Mouse (Mus musculus): Measurements from ENCODE around the gene Bag2. TPM values are rescaled to one million over a fixed set of nuclear protein-coding genes. Genes with fewer than 3 reads are reported as not detected.

The Bag2 gene
- total RNA-seq, 2 experiments from 2014 or later: 10.1 to 15.1 TPM

Other genes starting within 250 kb of the Bag2 start
- gene Prim2, start 88.0 kb downstream of the Bag2 start, total RNA-seq (2021): 1 to 10 TPM; 5.6 to 6.4 TPM
- gene Rab23, start 37.9 kb downstream of the Bag2 start, total RNA-seq (2021): 10 to 100 TPM; 24.7 to 26.6 TPM
- gene Zfp451, start 56.8 kb upstream of the Bag2 start, total RNA-seq (2021): 10 to 100 TPM; 52.5 to 54.7 TPM
- 10 to 100 TPM; 77.2 to 91.6 TPM for gene Bend6, start 150.0 kb upstream of the Bag2 start, total RNA-seq (2021)
- gene Dst, start 150.4 kb upstream of the Bag2 start, total RNA-seq (2021): 100 to 1,000 TPM; 209 to 234 TPM